Mouse (Mus musculus) lung, embryonic 15.5 days (tissue): ENCODE data around the gene Raph1. TPM values are rescaled to one million over a fixed set of nuclear protein-coding genes. Genes with fewer than 3 reads are reported as not detected.

Experiments used
- ATAC-seq: fragments of 200-750 bp; cut with Nextera tagmentation; 2 replicates; pipeline ENCODE4 v1.8.0; 2017; ENCODE audit warnings: moderate number of reproducible peaks, borderline replicate concordance; ENCODE audit not compliant: low FRiP score, low TSS enrichment; ENCODE audit errors: extremely low read depth
- H3K27ac ChIP-seq: fragments of 300-500 bp; sonication (generic); 2 replicates; pipeline ENCODE4 v1.5.1; 2015; ENCODE audit warnings: moderate library complexity, mild to moderate bottlenecking, inconsistent platforms
- H3K27me3 ChIP-seq: fragments of 300-500 bp; sonication (generic); 2 replicates; pipeline ENCODE4 v1.6.1; 2015; ENCODE audit warnings: inconsistent platforms
- H3K36me3 ChIP-seq: fragments of 300-500 bp; sonication (generic); 2 replicates; pipeline ENCODE4 v1.6.1; 2015; ENCODE audit warnings: inconsistent platforms
- H3K4me1 ChIP-seq: fragments of 300-500 bp; sonication (generic); 2 replicates; pipeline ENCODE4 v1.6.1; 2015; ENCODE audit warnings: inconsistent platforms
- H3K4me2 ChIP-seq: fragments of 300-500 bp; sonication (generic); 2 replicates; pipeline ENCODE4 v1.6.1; 2015; ENCODE audit warnings: inconsistent platforms, mild to moderate bottlenecking, moderate library complexity
- H3K4me3 ChIP-seq: fragments of 300-500 bp; sonication (generic); 2 replicates; pipeline ENCODE4 v1.5.1; 2015; ENCODE audit warnings: mild to moderate bottlenecking, inconsistent platforms
- H3K9ac ChIP-seq: fragments of 300-500 bp; sonication (generic); 2 replicates; pipeline ENCODE4 v1.6.1; 2015; ENCODE audit warnings: inconsistent platforms
- H3K9me3 ChIP-seq: fragments of 300-500 bp; sonication (generic); 2 replicates; pipeline ENCODE4 v1.6.1; 2016; ENCODE audit warnings: inconsistent platforms
- WGBS: fragments of 180-500 bp; shearing (Covaris S2); methylation state at CpG from one replicate; pipeline ENCODE4 v1.1.7; 2015; 5-methylcytosine and 5-hydroxymethylcytosine counted together
- polyA plus RNA-seq: library from polyadenylated mRNA; unstranded; fragments of >200 nt; fragmentation: Nextera tagmentation; extraction: Ambion mirVana; gene quantifications from 2 replicates; pipeline ENCODE4 v1.2.1, GENCODE M21; 2015

Raph1 gene
- polyA plus RNA-seq, 1 experiment from 2014 or later, result 42.4 TPM

DNA sequence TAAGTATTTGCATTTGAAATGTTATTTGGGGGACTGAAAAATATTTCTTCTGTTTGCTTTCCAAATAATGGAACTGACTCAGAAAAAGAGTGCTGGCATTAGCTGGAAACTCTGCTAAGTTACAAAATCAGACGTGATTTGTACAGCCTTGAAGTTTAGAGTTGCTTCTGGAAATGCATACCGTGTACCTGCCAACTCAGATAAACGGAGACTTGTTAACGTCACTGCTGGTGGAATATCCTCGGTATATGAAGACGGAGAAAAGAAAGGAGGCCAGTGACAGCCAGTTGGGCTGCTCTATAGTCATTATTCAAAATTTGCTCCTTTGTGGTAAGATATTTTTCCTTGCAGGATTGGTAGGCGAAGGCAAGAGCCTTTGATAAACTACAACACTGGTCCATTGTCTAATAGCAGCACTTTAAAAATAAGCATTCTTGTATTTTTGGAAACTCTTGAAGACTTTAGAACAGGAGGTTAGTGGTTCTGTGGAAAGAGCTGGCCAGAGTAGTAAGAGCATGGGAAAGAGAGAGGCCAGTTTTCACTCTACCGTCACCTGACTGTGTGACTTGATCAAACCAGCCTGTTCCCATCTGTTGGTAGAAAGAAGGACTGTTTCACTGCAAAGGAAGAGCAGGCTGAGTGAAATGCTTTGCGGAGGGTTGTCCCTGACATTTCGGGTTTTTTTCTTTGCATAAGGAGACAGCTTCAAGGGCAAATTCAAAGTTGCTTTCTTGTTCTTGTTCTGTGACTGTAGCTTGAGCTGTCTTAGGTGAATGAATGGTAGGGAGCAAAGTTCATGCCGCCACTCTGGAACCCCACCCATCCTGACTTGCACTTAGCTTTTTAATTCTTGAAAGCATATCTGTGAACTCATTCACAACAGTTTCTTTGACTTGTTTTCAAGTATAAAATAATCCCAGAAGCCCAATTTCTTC is 29.7 kb upstream of the Raph1 start:
- WGBS, result 53% methylated on average over 11 of the region's 11 CpGs
- Histone ChIP-seq H3K4me2 (no peak overlapping the region), H3K9me3 (no peaks in the 10 kb centered on the region), H3K36me3 (no peaks in the 10 kb centered on the region), H3K27me3 (no peaks in the 10 kb centered on the region), H3K9ac (no peak overlapping the region), H3K4me3 (no peak overlapping the region), H3K4me1 (0 out of 2 replicates have a peak, but pooled peaks cover 4% of the 10 kb centered on the region), H3K27ac (peak overlapping the region; percentile 16; the same call in 1 of the 2 replicates)
- no peak for ATAC-seq

DNA sequence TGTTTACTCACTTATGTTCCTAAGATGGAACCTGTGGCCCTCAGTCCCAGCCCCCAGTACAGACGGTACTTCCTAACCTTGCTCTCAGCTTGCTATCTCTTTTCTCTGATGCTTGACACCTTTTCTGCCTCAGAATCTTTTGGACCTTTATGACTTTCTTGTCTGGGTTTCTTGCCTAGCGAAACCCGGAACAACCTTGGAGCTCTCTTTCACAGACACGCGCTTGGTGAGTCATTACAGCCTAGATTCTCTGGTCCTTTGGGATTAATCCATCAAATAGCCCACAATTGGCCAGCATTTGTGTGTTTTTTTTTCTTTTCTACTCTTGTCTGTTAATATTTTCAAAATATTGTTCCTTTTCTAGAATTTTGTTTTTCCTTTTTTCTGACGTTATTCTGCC is 26.2 kb upstream of the Raph1 start:
- Histone ChIP-seq H3K36me3 (no peaks in the 10 kb centered on the region), H3K9me3 (no peaks in the 10 kb centered on the region), H3K9ac (no peak overlapping the region), H3K4me3 (no peak overlapping the region), H3K27ac (no peak overlapping the region), H3K27me3 (no peaks in the 10 kb centered on the region), H3K4me1 (0 out of 2 replicates have a peak, but pooled peaks cover 4% of the 10 kb centered on the region), H3K4me2 (no peak overlapping the region)
- WGBS, result 88% methylated on average over 6 of the region's 6 CpGs
- no peak for ATAC-seq

DNA sequence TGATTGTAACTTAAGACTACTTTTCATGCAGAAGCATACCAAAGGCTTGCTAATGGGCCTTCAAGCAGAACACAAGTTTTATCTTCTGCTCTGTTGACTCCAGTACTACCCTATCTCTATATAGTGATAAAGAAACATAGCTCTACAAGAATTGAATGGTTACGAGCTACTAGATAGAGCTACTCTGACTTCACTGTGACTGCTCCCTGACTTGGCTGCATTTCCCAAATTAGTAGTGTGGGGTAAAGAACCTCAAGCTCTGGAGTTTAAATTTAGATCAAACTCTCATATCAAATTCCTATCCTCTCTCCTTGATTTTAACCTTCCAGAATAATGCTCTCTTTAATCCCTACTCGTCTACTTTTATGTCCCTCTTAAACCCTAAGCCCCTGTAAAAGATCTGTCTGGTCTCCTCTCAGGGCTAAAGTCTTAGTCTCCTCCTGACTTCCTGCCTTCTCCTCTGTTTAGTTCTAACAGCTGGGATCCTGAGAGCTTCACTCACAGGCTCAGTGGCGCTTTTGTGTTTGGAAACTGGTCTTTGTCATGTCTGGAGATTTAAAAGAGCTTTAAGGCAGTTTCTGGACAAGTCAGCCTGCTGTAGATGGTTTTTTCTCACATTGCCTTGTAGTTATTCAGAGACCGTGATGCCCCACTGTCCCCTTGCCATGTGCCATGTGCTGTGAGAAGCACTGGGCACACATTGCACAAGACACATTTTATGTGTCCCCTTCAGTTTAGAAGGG is 22.2 kb upstream of the Raph1 start:
- Histone ChIP-seq H3K9ac (no peak overlapping the region), H3K27ac (peak overlapping the region; percentile 69), H3K4me1 (no peaks in the 10 kb centered on the region)

DNA sequence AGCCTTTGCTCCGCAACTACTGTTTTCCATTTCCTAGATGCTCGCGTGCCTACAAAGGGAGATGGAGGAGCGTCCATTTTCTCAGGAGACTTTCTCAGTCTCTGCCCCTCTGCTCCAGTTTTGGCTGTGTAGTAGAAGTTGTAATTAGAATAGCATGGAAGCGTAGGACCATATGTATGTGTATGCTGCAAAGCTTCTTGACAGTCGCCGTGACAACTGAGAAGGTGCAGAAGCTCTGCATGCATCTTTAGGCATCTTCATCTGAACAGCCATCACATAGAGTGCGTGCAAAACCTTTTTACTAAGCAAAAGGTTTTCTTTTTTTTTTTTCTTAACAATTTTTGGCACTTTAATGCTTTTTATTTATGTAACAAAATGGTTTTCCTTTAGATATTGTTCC is 14.1 kb upstream of the Raph1 start:
- H3K4me2 ChIP-seq, result no peak overlapping the region
- no peaks in the 10 kb centered on the region for H3K4me1 ChIP-seq
- H3K36me3 ChIP-seq, result no peaks in the 10 kb centered on the region
- no peaks in the 10 kb centered on the region for H3K27me3 ChIP-seq
- H3K27ac ChIP-seq, result no peak overlapping the region
- H3K4me3 ChIP-seq, result no peak overlapping the region
- no peaks in the 10 kb centered on the region for H3K9me3 ChIP-seq
- no peak overlapping the region for H3K9ac ChIP-seq
- 90% methylated on average over 8 of the region's 8 CpGs for WGBS
- no peak for ATAC-seq

More for the DNA sequence above, 22.2 kb upstream of the Raph1 start:
- Histone ChIP-seq H3K9me3 (no peaks in the 10 kb centered on the region), H3K27me3 (no peaks in the 10 kb centered on the region), H3K4me2 (no peak overlapping the region), H3K36me3 (no peaks in the 10 kb centered on the region), H3K4me3 (no peak overlapping the region)
- 40% methylated on average over 4 of the region's 4 CpGs for WGBS
- ATAC-seq, result peak; percentile 73; the same call in 1 of the 2 replicates

DNA sequence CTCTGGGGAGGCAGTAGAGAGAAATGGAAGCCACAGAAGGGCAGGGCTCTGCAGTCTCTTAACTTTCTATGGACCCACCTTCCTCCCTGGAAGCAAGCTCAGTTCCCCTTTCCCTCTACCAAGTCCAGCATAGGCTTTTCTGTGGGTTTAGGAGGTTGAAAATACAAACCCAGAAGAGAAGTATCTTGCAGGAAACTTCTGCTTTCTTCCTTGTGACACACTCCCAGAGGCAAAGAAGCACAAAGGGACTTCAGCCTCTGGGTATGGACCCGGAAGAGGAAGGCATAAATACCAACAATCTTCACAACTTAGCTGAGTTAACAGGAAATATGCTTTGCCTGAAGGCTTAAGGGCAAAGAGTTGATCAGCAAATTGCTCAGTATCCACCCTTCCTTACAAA is 13.0 kb upstream of the Raph1 start:
- Histone ChIP-seq H3K36me3 (no peaks in the 10 kb centered on the region), H3K4me3 (no peak overlapping the region), H3K27ac (no peak overlapping the region), H3K4me1 (no peaks in the 10 kb centered on the region), H3K9me3 (no peaks in the 10 kb centered on the region), H3K4me2 (no peak overlapping the region), H3K9ac (no peak overlapping the region), H3K27me3 (no peaks in the 10 kb centered on the region)
- 68% methylated on average over 1 of the region's 1 CpGs for whole genome bisulfite sequencing
- ATAC-seq, result no peak

DNA sequence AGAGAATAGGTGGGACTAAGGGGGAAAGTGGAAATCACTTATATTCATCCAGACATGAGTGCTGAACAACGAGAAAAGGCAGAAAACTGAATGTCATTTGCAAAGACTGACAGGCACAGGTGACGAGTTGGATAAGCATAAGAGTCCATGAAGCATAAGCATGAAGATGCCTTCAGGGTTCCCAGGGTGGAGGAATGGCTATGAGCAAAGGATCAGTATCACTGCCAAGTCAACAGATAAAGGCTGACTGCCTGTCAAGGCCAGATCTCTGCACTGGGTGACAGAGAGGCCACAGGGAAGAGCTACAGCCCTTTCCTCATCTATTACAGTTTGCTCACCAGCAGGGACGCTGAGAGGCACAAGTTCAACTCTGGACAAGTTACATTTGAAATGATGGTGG is 5.8 kb upstream of the Raph1 start:
- 45% methylated on average over 3 of the region's 3 CpGs for WGBS
- Histone ChIP-seq H3K27ac (no peak overlapping the region), H3K9me3 (no peaks in the 10 kb centered on the region), H3K36me3 (no peaks in the 10 kb centered on the region), H3K4me3 (no peak overlapping the region), H3K4me1 (peaks cover 8% of the 10 kb centered on the region; the same call in 1 of the 2 replicates), H3K4me2 (no peak overlapping the region), H3K27me3 (no peaks in the 10 kb centered on the region), H3K9ac (no peak overlapping the region)
- no peak for ATAC-seq

DNA sequence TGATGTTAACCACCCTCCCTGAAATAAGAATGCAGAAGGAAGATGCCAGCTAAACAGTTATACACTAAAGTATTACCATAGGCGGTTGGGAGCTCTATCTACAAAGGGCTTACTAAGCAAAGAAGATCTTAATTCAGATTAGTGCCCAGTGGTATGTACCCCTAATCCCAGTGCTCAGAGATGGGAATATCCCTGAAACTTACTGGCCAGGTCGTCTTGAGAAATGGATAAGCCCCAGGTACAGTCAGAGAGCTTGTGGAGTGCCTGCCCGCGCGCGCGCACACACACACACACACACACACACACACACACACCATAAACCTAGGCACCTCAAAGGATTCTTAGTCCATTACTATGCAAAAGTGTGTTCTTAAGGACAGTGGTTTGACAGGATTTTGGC is 2.8 kb upstream of the Raph1 start:
- Histone ChIP-seq H3K9me3 (no peaks in the 10 kb centered on the region), H3K36me3 (no peaks in the 10 kb centered on the region), H3K27me3 (no peaks in the 10 kb centered on the region), H3K4me2 (no peak overlapping the region), H3K9ac (no peak overlapping the region), H3K4me1 (peaks cover 8% of the 10 kb centered on the region; the same call in 1 of the 2 replicates), H3K27ac (no peak overlapping the region), H3K4me3 (no peak overlapping the region)
- ATAC-seq, result no peak
- 86% methylated on average over 7 of the region's 7 CpGs for WGBS

DNA sequence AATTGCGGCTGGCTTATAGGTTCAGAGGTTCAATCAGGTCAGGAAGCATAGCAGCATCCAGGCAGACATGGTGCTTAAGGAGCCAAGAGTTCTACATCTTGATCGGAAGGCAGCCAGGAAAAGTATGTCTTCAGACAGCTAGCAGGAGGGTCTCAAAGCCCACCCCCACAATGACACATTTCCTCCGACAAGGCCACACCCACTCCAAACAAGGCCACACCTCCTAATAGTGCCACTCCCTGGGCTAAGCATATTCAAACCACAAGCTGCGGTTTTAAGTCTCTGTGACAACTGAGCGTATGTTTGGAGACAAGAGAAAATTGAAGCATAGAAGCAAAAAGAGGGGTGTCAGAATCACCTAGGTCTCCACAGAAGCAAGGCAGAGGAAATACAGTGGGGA is 2.3 kb upstream of the Raph1 start:
- 54% methylated on average over 5 of the region's 5 CpGs for WGBS
- no peaks in the 10 kb centered on the region for H3K36me3 ChIP-seq
- no peak overlapping the region for H3K27ac ChIP-seq
- H3K9ac ChIP-seq, result no peak overlapping the region
- ATAC-seq, result no peak
- no peaks in the 10 kb centered on the region for H3K9me3 ChIP-seq
- H3K4me3 ChIP-seq, result no peak overlapping the region
- H3K27me3 ChIP-seq, result no peaks in the 10 kb centered on the region
- no peak overlapping the region for H3K4me2 ChIP-seq
- peaks cover 9% of the 10 kb centered on the region; the same call in 1 of the 2 replicates for H3K4me1 ChIP-seq

DNA sequence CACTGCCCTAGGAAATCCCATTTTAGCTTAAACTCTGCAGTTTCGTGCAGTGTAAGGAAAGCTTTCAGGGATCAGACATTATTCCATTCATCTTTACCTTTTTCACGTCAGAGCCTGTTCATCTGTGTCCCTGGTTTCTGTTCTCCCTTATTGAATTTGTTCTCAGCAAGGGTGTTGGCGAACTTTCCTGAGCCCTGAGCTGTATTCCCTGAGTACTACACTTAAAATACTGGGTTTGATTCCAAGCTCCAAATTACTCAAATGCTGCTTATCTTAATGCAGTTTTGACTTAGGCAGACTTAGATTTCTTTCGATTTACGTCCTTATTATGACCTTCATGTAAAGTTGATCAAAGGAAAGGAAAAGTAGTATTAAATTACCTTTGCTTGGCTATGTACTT is 417 bp upstream of the Raph1 start:
- 10% methylated on average over 5 of the region's 5 CpGs for WGBS
- H3K27ac ChIP-seq, result peak overlapping the region; percentile 95
- no peak for ATAC-seq

DNA sequence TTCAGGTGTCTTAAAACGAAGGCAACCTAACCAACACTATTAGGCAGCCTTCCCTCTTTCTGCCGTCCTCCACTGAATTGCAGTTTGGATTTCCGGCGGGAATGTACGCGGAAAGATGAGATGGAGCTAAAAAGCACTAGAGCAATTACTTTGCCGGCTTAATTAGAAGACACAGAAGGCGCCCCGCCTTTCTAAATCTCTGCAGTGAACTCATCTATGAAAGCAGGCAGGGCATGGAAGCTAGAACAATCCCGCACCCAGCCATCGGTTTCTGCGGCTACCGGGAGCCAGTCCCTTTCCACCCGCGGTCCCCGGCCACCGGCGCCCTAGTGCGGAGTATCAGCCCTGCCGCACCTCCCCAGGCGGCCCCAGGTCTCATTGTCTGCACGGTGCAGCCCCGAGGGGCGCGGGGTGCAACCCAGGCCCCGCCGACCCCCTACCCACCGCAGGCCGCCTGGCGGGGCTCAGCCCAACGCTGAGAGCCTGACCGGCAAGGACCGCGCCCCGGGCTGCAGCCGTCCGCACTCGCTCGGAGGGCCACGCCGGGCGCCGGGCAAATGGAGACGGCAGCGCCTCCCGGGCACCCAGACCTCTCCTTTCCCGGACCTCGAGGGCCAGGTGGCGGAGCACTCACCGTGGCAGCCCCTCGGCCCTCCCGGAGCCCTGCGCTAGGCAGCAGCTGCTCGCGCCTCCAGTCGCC is 823 bp downstream of the Raph1 start:
- Histone ChIP-seq H3K4me2 (peak overlapping the region; percentile 66), H3K9ac (peak overlapping the region; percentile 98), H3K36me3 (peaks cover 11% of the 10 kb centered on the region), H3K9me3 (no peaks in the 10 kb centered on the region), H3K4me1 (peaks cover 3% of the 10 kb centered on the region; the same call in 1 of the 2 replicates), H3K4me3 (peak overlapping the region; percentile 98), H3K27ac (peak overlapping the region; percentile 95), H3K27me3 (no peaks in the 10 kb centered on the region)
- WGBS, result under 1% methylated on average over 56 of the region's 56 CpGs
- peak; percentile 69 for ATAC-seq

More for the DNA sequence above, 417 bp upstream of the Raph1 start:
- Histone ChIP-seq H3K4me3 (peak overlapping the region; percentile 98), H3K27me3 (no peaks in the 10 kb centered on the region), H3K9ac (peak overlapping the region; percentile 59), H3K4me1 (peaks cover 9% of the 10 kb centered on the region; the same call in 1 of the 2 replicates), H3K9me3 (no peaks in the 10 kb centered on the region), H3K4me2 (peak overlapping the region; percentile 66), H3K36me3 (peaks cover under 1% of the 10 kb centered on the region)

DNA sequence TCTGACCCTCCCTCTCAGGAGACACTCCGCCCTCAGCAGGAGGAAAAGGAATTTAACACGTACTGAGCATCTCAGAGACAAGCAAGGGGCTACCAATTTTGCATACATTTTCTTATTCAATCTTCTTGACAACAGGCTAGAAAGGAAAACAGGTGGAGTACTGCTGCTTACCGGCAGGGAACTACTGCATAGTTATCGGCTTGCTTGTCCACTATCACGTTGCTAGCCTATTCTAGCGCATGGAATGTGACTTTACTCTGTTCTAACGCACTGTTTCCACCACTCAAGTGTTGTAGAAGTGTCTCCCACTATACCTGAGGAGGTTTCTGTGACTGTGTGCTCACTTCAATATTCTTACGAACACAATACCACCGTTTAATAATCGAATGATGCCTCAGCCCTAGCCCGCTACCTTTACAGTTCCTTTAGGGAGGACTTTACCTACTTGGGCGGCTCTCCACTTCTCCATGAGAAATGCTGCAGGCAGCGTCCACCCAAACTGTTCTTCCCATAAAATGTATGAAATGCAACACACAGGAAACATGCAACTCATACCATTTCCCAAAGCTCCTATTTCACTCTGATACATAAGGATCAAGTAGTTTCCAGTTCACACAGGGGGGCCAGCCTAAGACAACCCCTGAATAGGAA is 1.5 kb downstream of the Raph1 start:
- WGBS, result 2% methylated on average over 13 of the region's 13 CpGs
- Histone ChIP-seq H3K36me3 (peaks cover 16% of the 10 kb centered on the region), H3K4me2 (peak overlapping the region; percentile 66), H3K4me3 (peak overlapping the region; percentile 98), H3K9ac (peak overlapping the region; percentile 98), H3K9me3 (no peaks in the 10 kb centered on the region), H3K27me3 (no peaks in the 10 kb centered on the region), H3K27ac (peak overlapping the region; percentile 95), H3K4me1 (peaks cover 3% of the 10 kb centered on the region; the same call in 1 of the 2 replicates)
- no peak for ATAC-seq
